Mouse (Mus musculus): Measurements from ENCODE around the gene Krt15.

The Krt15 gene

DNA sequence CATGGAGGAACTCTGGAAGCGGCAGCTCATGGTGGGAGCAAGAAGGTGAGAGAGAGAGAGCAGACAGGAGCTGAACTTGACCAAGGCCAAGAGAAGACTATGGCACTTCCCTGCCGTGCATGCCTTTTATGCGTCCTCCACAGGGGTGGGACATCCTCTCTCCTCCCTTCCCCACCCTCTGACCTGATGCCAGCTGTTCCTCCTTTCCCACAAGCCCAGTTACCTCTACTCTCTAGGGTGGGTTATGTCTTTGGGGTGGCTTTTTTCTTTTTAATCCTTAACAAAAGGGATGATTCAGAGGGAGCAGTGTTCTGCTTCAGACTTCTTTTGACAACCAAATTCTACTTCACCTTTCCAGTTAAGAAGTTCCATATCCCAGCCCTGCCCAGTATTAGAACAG is 14.3 kb downstream of the Krt15 start, which contains the start of gene Krt13:
TSS of gene Krt13 (minus strand) at position 101 of the 400 bp plus-strand sequence.
- no peak for DNase-seq

- no peak for DNase-seq
Measured at GRCm38 (mm10) chr11:100120331-100120730, 15.4 kb downstream of the Krt15 start.

DNA sequence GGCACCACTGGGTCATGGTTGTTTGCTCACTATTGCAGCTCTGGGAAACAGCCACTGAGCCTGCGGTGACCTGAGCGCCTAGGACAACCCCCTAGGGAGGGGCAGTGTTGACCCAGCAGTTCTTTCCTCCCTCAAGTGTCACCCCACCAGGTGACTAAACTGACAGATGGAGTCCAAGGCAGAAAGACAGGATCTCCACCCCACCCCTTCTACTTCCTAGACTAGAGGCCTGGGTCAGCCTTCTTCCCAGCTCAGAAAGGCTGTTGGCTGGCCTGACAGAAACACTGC is 22.0 kb downstream of the Krt15 start:
- DNase-seq, result no peak

- DNase-seq, result no peak
Measured at GRCm38 (mm10) chr11:100112935-100113741, 22.6 kb downstream of the Krt15 start.

DNA sequence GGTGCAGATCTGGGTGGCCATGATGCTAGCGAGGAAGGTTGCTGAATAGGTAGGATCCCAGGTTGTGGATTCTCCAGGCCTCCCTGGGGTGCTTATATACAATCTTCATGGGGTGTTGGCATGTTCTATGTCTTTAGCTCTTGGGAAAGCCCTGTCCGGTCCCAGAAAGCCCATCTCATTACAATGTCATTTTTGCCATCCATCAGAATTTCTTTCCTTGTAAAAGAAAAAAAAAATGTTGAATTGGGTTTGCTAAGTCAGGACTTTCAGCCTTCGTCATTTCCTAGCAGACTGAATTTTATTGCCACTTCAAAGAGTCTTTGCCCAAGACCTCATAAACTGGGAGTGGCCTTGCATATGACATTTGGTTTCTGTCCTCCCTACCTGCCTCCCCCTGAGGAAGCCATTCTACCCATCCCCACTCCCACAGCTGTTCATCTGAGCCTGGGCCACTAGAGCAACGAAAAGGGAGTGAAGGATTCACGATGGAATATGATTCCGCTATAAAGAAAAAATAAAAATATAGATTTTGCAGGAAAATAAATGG is 30.1 kb downstream of the Krt15 start, which contains the start of gene Krt36:
TSS of gene Krt36 (minus strand) at position 51 of the 547 bp plus-strand sequence.
- DNase-seq, result no peak

DNA sequence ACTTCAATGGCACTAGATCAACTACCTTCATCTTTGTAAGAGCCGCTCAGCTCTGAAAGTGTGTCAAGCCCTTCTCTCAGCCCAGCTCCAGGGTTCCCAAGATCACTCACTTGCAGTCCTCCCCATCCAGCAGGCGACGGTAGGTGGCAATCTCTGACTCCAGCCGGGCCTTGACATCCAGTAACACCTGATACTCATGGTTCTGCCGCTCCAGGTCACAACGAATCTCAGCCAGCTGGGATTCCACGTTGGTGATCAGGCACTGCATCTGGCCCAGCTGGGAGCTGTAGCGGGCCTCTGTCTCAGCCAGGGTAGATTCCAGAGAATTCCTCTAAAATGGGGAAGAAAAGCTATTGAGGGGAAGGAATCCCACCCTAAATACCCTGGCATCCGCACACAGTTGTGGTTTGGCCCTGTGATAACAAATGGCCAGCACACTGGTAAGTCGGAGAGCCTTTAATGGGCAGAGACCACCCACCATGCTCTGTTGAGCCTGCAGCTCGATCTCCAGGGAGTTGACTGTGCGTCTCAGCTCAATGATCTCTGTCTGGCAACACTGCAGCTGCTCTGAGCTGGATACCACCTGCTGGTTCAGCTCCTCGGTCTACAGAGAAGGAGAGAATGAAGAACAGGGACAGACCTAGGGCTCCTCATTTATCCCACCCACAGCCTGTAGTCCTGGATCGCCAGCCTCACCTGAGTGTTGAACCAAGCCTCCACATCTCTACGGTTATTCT is 32.9 kb downstream of the Krt15 start:
- no peak for DNase-seq

DNA sequence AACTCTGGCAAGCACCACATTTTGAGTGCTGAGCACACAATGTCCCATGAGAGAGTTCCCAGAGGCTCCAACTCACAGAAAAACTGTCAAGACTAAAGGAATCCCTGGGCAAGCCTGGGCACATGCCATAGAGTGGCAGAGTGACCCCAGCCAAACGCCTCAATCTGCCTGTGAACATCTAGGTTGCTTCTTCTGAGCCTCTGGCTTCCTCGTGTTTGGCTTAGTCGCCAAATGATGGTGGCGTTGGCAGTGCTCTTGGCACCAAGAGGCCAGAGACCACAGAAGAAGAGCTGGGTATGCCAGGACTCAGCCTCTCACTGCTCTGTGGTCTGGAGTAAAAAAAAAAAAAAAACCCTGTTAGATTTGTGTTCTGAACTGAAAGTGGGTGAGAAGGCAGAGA is 35.3 kb downstream of the Krt15 start:
- DNase-seq, result no peak

DNA sequence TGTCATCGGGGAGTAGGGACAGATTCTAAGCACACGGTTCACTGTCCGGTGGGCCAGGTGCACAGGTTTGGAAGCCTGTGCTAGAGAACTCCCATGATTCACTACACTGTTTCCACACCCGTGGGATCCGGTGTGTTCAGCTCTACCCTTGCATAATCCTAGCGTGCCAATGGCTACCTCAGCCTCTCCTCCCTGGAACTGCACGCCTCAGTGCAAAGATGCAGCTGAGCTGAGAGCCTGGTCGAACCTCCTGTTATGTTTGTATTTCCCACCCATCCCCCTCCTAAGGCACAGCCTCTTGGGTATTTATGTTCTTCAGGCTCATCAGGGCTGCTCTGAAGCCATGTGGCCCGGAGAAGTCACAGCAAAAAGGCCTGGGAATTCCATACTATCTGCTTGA is 37.9 kb downstream of the Krt15 start:
- no peak for DNase-seq

GRCm38 (mm10) chr11:100096141-100096540 is 39.6 kb downstream of the Krt15 start, which contains the start of gene Krt35:
Gene Krt35 (minus strand): TSS chr11:100096241.
- DNase-seq, result no peak

DNA sequence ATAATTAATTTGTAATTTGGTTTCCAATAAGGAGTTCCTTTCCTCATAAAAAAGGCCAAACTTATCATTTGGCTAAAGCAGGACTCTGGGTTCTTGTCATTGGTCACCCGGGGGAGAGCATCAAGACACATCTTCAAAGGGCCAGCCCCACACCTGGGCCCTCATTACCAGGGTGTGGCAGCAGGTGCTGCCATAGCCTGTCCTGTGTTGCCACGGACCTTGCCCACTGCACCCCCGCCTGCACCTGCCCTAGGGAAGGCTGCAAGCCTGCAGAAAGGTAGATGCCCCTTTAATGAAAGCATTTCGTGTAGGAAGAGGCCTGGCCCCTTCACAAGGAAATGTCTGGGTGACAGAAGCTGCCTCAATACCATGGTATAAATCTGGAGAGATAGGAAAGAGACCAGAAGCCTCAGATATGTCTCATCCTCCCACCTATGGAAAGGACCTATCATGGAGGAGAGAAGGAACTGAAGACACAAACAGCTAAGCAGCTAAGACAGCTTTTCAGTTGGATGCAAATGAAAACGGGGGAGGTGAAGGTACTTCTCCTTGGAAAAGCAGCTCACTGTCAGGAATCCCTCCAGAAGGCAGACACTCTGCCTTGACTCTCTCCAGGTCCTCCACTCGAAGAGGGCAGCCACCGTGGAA is 47.2 kb downstream of the Krt15 start:
- no peak for DNase-seq

DNA sequence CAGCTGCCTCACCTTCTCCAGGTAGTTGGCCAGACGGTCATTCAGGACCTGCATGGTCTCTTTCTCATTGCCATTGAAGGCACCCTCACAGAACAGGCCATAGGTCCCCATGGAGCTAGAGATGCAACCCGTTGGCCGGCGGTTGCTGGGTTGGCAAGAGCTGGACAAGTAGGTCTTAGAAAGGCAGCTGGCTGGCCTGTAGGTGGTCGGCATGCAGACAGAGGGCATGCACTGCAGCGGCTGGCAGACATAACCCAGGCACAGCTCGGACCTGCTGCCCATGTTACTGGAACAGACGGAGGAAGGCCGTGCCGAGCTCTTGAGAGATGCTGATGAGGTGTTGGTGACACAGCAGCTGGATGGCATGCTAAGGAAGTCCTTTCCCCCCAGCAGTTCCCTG is 47.9 kb downstream of the Krt15 start, which contains the start of gene Krt32:
TSS of gene Krt32 (minus strand) at position 366 of the 400 bp plus-strand sequence.
- no peak for DNase-seq

Data from kidney, adult 8-10 months (tissue).